Mouse (Mus musculus) thymus, postnatal 0 days (tissue): ENCODE data around the gene Tob1. TPM values are rescaled to one million over a fixed set of nuclear protein-coding genes. Genes with fewer than 3 reads are reported as not detected.
A peak's percentile ranks its signal among the peaks of the same experiment; 100 is the strongest.

Experiments
- DNase-seq: peaks from one replicate; pipeline ENCODE4 v3.0.0-alpha.2; 2015; ENCODE audit warnings: low spot score
- polyA plus RNA-seq: library from polyadenylated mRNA; unstranded; fragments of >200 nt; fragmentation: Nextera tagmentation; extraction: Ambion mirVana; gene quantifications from 2 replicates; pipeline ENCODE4 v1.2.1, GENCODE M21; 2015

The Tob1 gene
- 21.6 and 23.9 TPM in 2 replicates for polyA plus RNA-seq

DNA sequence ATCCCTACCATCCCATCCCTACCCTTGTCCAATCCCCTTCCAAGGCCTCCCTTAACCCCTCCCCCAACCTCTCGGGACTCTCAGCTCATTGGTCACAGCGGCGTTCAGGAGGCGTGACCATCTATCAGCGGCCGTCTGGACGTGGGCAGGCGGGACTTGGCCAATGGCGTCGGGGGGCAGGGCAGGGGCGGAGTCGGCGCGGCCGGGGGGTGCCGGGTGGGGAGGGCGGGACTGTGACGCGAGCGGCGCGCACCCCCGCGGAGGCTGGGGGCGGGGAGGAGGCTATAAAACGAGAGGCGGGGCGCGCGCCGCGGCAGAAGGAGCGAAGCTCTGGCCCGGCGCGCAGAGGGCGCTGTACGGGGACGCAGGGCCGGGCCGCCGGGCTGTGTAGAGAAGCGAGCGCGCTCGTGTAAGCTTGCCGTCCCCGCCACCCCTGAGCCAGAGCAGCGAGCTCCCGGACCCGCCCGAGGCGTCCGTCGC lies at the start of gene Tob1:
Gene Tob1, plus strand, starts transcription at position 331 of the 480 bp plus-strand sequence.
- peak; percentile 99 for DNase-seq

DNA sequence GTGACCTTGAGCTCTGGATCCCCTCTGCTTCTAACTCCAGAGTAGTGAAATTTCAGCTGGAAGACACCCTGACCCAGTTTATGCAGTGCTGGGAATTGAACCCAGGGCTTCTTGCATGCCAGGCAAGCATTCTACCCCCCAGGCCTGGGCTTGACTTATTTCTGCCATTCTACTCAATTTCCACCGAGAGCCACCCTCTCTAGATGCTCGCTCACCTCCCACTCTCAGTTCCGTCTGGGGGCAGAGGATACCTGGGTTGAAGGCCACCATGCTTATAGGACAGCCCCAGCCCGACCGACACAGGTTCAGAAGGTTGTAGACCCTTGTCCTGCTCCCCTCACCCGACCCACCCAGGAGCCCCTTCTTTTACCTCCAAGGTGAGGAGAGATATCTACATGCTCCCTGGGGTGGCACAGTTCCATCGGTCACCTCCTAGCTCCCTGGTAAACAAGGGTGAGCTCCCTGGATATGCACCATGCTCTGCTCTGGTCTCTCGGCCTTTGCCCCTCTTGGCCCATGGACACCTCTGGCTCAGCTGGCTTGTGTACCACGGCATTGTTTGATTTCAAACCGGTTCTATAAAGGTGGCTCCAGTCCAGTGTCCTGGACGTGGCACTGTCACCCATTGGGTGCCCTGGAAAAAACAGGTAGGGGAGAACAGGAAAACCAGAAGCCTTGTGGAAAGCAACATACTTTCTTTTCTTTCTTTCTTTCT lies 49.2 kb upstream of the Tob1 start:
- DNase-seq: no peak

DNA sequence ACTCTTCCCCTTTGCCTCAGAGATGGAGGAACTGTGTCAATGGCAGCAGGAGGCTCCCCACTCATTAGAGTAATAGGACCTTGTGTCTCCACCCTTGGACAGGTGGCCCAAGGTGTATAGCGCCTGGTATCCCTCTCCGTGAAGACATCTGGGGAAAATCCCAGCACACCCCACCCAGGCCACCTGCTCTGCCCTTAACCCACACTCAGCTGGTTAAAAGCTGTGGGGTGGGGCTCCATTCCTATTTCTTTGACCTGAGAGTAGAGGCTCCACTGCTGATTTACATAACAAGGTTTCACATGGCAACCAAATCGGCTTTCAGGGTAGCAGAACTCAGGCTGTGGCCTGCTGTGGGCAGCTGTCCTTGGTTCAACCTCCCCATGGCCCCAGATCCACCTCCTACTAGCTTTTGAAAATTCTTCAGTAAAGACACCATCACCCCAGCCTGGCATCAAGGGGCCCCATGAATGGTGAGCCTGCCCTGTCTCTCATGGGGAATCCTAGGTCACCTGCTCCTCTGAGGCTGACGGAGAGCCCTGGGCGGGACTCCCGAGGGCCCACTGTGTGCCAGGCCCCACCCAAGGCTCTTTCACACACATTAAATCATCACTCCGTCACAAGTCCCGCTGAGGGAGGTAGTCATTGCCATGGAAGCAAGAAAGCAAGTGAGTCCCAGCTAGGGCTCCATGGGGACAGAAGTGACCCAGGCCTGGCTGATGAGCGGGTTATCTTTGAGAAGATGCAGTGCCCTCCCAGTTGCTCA lies 48.1 kb upstream of the Tob1 start:
- DNase-seq: no peak

DNA sequence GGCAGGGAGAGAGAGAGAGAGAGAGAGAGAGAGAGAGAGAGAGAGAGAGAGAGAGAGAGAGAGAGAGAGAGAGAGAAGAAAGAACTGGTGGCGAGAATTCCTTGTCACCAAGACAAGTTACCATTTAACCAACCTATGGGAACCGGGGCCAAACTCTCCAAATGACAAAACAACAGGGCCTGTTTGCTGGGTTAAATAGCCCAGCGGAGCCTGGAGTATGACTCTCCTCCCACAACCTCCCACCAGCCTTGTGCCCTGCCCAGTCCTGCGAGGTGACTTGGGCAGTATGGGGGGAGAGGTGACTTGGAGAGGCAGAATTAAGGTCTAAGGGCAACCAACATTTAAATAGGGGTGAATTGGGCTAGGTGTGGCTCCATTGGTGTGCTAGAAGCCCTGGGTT lies 45.5 kb upstream of the Tob1 start:
- DNase-seq: no peak

DNA sequence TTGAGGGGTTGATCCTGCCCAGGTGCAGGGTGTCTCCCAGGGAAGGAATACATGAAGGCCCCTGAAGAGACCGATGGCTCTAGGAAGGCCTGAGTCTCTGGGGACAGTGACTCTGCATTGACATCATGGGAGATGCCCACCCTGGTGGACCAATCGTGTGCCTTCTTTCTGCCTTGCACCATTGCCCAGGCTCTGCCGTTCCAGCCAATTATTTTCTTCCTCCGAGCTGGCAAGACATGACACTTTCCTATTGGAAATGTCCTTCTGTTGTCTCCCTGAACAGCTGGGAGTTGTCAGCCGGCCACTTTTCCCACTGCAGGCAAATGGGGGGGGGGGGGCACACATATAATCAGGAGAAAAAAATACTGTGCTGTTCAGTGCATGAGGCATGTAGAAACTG lies 43.0 kb upstream of the Tob1 start:
- DNase-seq: no peak

DNA sequence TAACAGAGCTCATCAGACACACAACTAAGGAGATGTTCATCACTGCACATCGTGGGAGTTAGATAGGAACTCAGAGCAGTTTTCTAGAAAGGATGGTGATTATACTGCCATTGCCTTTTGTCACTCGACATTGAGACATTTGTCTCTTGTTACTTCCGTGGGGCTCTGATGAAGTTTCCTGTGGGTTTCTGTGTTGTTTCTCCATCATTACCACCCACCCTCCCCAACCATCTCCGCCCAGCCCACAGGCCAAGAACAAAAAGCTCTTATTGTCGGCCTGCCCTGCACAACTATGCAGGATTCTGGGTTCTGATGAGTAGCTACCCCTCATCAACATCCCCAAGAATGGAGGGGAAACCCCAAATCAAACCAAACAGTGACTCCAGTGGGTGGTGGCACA lies 41.7 kb upstream of the Tob1 start:
- no peak for DNase-seq

DNA sequence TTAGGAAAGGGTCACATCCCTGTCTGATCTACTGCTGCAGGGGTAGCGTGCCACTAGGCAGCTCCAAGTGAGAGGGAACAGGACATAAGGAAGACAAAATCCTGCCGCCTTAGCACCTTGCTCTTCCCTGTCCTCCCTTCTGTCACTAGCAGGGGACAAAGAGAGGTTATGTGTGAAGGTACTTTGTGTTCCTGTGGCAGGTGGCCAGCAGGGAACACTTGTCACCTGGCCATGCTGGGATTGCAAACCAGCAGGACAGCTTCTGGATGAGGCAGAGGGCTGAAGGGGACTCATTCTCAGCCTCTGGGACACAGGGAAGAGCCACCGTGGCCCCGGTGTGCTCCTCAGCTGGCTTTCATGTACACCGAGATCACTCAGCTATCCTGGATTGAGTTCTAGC lies 39.6 kb upstream of the Tob1 start:
- DNase-seq: no peak

DNA sequence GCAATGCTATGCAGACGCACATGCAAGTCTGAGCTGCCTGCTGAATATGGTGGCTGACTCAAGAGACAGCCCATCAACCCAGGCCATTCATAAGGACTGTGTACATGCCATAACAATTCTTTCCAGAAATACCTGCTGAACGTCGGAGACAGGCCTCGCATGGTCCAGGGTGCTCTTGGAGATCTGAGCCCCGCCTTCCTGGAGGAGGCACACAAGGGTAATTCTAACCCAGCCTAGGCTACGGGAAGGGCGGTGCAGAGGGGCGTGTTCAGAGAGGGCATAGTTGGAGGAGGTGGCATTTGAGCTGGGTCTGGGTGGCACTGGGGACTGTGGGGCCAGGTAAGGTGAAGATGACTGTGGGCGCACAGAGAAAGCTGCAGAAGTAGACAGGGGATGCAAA lies 39.1 kb upstream of the Tob1 start:
- DNase-seq: no peak

DNA sequence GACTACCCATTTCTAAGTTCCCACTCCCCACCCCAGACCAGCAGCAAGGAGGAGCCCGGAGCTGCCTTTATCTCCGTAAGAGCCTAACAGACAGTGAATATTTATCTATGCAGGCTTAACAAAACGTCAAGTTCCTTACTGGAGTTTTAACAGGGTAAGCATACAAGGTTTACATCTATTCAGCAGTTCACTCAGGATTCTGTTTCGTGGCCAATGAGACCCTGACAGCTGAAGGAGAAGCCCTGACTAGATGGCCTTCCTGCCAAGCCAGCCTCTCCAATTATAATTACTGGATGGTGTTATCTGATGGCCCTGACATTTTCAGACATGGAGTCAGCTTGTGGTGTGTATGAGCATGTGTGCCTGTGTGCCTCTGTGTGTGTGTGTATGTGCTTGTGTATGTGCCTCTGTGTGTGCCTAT lies 37.5 kb upstream of the Tob1 start:
- DNase-seq: no peak

DNA sequence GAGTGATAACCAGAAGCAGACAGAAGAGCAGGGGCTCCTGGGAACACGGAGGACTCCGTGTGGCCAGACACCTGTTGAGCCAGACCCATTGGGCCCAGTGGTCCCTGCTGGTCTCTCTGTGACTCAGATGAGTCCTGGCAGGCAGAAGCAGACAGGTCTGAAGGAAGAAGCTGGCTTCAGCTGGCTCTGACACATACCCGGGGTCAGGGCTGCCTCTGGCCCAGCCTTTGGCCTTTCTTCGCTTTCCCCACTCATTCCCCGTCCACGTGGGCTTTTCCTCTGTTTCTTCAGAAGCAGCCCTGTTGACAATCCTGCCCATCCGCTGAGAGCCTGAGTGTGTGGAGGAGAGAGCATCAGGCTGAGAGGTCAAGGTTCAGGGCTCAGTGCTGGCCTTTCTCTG lies 36.0 kb upstream of the Tob1 start:
- no peak for DNase-seq

DNA sequence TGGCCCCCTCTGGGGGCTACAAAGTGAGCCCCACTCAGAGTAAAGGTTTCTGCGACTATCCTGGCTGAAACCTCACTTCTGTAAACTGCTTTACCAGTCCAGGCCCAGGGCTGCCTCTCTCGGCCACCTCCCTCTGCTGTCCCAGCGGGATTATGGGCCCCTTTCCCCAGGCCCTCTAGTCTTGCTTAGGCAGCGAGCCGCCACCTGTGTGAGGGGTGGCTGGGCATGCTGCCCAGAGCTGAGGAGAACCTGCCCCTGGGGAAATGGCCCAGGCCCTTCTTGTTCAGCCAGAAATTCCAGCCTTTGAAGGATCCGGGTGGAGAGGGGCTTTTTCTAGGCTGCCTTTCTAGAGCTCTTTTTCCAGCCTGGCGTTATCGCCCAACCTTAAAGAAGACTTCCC lies 35.6 kb upstream of the Tob1 start:
- no peak for DNase-seq

DNA sequence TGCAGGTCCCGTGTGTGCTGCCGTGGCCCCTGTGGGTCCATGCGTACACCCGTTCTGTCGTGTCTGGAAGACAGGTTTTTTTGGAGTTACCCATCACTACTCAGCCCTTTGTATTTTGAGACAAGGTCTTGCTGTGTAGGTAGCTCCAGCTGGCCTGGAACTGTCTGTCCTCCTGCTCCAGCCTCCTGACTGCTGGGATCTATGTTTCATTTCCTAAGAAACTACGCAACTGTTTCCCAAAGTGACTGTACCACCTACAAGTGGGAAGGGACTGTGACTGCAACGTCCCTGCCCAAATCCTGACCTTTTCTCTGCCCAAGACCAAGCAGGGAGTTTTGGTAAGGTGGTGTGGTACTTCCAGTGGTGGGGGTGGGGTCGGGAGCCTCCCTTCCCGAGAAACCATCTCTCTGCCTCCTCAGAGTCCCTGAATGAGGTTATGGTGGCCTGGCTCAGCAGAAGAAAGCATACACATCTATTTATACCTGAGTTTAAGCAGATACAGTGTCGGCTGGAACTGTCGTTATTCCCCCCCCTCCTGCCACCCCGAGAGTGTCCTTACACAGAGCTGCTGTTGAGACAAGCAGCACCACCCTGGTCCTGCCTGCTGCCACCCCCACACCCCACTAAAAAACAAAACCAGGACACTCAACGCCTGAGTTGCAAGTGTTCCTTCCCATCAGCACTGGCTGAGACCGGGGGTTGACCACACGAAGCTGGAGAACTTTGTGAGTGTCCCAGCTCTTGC lies 33.2 kb upstream of the Tob1 start:
- no peak for DNase-seq

DNA sequence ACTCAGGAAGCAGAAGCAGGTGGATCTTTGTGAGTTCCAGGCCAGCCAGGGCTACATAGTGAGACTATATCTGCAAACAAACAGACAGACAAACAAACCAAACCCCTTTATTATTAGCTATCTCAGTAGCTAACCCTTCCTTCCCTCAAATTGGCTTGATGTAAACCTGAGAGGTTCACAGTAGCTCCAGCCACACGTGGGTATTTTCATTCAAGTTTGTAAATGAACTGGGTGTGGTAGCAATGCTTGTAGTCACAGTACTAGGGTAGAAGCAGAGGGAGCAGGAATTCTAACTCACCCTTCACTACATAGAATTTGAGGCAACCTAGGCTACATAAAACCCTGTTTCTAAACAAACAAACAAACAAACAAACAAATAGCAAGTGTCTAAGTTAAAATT lies 31.5 kb upstream of the Tob1 start:
- DNase-seq: no peak

DNA sequence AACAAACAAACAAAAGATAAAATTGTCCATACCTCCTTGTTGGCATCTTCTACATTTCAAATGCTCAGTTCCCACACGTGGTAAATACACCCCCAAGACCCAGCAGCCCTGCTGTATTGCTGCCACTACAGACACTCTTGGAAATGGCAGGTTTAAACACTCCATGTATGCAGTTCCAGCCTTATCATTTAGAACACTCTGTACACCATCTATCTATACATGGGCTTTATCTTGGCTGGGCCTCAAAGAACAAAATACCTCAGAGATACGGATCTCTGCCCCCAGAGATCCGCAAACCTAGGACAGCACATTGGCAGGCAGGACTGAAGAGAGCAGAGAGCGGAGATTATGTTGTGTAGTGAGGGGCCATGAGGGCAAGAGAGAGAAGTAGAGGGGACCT lies 31.1 kb upstream of the Tob1 start:
- no peak for DNase-seq

DNA sequence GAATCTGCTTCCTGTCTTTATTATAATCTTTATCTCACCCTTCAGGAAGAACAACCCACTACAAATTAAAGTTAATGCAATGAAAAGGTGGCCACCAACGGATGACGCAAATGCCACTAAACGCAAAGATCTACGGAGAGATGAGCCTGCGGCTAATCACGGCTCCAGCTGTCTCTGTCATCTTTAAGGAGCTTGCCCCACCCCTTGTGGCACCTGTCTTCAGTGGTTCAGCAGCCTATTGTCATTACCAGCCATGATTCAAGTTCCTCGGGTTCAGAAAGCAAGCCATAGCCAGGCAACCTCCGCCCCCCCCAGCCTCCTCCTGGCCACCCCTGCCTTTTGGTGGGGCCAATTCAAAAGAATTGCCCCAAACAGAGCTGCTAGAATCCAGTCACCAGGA lies 29.6 kb upstream of the Tob1 start:
- DNase-seq: peak; percentile 4

DNA sequence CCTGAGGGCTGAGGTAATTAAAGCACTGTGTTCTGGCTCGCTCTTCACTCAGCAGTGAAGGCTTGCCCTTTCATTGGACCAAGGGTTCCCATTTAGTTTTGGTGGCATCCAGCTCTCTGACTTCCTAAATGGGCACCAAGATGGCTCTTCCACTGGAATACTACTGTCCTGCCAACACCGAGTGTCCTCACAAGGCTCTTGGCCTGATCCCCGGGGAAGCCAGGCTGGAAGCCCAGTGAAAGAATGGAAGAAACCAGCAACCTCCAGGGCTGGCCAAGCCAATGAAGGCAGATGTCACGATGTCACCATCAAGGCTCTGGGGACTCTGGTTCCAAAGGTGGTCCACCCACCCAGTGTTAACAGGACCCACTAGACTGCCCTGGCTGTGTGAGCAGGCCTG lies 28.5 kb upstream of the Tob1 start:
- DNase-seq: no peak

DNA sequence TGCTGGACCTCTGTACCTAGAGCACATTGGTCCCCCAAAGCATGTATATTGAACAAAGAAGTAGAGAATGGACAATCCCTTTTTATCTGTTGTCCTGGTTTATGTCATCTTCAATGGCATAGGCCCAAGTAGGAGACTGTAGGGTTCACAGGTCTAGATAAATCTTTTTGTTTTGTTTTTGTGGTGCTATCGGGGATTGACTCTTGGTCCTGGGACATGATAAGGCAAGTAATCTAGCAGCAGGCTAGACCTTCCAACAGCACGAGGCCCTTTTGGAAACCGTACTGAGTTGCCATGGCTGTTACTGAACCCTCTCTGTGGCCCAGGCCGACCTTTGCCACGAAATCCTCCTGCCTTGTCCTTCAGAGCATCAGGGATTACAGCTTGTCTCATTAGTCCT lies 28.1 kb upstream of the Tob1 start:
- no peak for DNase-seq

DNA sequence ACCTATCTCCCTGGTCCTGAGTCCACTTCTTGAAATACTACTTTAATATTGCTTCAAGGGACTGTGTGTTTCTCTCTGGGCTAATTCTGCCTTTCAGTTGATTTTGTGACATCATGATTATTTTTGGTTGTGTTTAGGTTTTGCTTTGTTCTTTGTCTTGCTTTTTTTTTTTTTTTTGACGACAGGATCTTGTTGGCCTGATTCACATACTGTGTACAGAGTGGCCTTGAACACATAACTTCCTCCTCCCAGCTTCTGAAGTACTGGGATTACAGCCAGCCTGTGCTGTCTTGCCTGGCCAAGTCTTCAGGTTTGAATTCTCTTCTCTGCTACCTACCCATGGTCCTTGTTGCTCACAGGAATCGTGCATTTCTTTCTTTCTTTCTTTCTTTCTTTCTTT lies 27.6 kb upstream of the Tob1 start:
- no peak for DNase-seq

DNA sequence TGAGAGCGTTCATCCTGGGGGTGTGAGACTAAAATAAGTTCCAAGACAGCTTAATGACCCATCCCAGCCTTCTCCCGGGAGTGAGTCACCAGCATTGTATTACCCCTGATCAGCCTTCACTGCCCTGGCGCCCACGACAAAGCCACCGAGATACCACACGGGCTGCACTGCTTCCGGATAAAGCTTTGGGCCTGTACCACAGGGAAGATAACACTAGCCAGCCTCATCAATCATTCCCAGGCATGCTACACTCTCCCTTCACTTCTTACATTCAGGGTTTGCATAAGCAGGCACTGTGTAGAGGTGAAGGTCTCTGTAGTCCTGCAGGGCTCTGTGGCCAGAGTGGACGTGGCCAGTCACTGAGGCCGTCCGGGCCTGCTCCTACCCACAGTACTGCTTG lies 21.7 kb upstream of the Tob1 start:
- DNase-seq: no peak

DNA sequence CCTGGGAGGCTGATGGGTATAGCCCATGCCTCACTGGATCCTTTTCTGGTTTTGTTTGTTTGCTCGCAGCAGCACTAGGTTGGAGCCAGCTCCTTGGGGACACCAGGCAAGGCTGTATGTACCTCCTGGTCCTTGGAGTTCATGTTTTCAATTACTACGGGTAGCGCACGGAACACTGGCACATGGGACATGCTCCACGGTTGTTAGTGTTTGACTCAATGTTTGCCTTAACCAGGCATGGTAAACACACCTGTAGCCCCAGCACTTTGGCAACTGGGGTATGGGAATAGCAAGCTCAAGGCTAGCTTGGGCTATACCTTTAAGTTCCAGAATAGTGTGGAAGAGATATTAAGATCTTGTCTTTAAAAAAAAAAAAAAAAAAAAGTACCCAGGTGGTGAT lies 20.6 kb upstream of the Tob1 start:
- no peak for DNase-seq

DNA sequence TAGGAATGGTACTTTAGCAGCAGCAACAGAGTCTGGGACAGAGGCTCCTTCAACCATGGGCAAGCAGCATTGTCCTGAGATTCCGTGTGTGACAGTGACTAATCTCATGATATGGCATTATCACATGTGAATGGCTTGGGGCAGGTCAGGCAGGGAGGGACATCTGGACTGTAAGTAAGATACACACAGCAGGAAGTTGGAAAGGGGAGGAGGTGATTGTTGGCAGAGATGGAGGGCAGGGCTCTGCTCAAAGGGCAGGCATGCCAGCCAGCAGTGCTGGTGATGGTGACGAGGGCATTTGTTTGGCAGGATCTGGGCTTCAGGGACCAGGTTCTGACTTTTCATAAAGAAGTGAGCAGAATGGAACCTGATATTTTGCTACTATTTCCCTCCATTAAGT lies 18.1 kb upstream of the Tob1 start:
- DNase-seq: no peak

DNA sequence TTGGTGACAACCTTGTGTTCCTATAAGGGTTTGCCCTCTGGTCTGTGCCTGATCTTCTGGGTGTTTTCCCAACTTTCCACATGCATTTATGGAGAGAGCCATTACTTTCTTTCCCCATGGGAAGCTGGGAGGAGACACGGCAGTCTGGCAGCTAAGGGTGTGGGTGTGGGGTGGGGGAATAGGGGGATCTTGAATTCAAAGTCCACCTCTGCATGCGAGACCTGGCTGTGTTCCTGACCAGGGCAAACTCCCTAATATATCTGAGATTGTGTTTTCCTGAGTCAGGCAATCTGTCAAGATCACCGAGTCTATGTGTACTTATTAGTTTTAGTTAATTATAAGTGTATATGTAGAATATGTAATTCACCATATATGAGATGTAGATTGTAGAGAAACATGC lies 14.9 kb upstream of the Tob1 start:
- DNase-seq: no peak
